Mouse (Mus musculus) limb, embryonic 15.5 days (tissue): ENCODE measurements at regions not wholly inside any gene's neighbourhood (a gene's known extent, or its start where the extent isn't known, plus 50 kb on each side); places are given as distances from the start of the nearest gene placed in this dataset.

ENCODE experiments used
- ATAC-seq: fragments of 200-750 bp; cut with Nextera tagmentation; 2 replicates; pipeline ENCODE4 v1.8.0; 2017; ENCODE audit warnings: low read depth, moderate TSS enrichment; ENCODE audit not compliant: insufficient number of reproducible peaks, low FRiP score, low TSS enrichment
- H3K27ac ChIP-seq: fragments of 300-500 bp; sonication (generic); 2 replicates; pipeline ENCODE4 v1.5.1; 2015; ENCODE audit warnings: moderate library complexity, mild to moderate bottlenecking, inconsistent platforms
- H3K27me3 ChIP-seq: fragments of 300-500 bp; sonication (generic); 2 replicates; pipeline ENCODE4 v1.6.1; 2015; ENCODE audit warnings: inconsistent platforms
- H3K36me3 ChIP-seq: fragments of 300-500 bp; sonication (generic); 2 replicates; pipeline ENCODE4 v1.6.1; 2015; ENCODE audit warnings: inconsistent platforms
- H3K4me1 ChIP-seq: fragments of 300-500 bp; sonication (generic); 2 replicates; pipeline ENCODE4 v1.6.1; 2015; ENCODE audit warnings: inconsistent platforms
- H3K4me2 ChIP-seq: fragments of 300-500 bp; sonication (generic); 2 replicates; pipeline ENCODE4 v1.6.1; 2015; ENCODE audit warnings: mild to moderate bottlenecking, inconsistent platforms
- H3K4me3 ChIP-seq: fragments of 300-500 bp; sonication (generic); 2 replicates; pipeline ENCODE4 v1.5.1; 2015; ENCODE audit warnings: mild to moderate bottlenecking, inconsistent platforms
- H3K9ac ChIP-seq: fragments of 300-500 bp; sonication (generic); 2 replicates; pipeline ENCODE4 v1.6.1; 2015; ENCODE audit warnings: inconsistent platforms
- H3K9me3 ChIP-seq: fragments of 300-500 bp; sonication (generic); 2 replicates; pipeline ENCODE4 v1.6.1; 2016; ENCODE audit warnings: inconsistent platforms
- WGBS: fragments of 180-500 bp; shearing (Covaris S2); methylation state at CpG from one replicate; pipeline ENCODE4 v1.1.7; 2015; 5-methylcytosine and 5-hydroxymethylcytosine counted together

- Histone ChIP-seq H3K27me3 (no peaks in the 10 kb centered on the region), H3K9ac (no peak overlapping the region), H3K9me3 (no peaks in the 10 kb centered on the region), H3K4me2 (no peak overlapping the region), H3K36me3 (no peaks in the 10 kb centered on the region), H3K4me3 (no peak overlapping the region), H3K27ac (no peak overlapping the region), H3K4me1 (no peaks in the 10 kb centered on the region)
- WGBS, result 30% methylated on average over 5 of the region's 5 CpGs
- ATAC-seq, result no peak
Observed at GRCm38 (mm10) chr8:46898697-46899445, 87.8 kb upstream of the Enpp6 start.

- no peak overlapping the region for H3K9ac ChIP-seq
- no peak overlapping the region for H3K27ac ChIP-seq
- H3K9me3 ChIP-seq, result no peaks in the 10 kb centered on the region
- no peaks in the 10 kb centered on the region for H3K36me3 ChIP-seq
- WGBS, result 80% methylated on average over 4 of the region's 4 CpGs
- no peak for ATAC-seq
- H3K4me3 ChIP-seq, result no peak overlapping the region
- H3K4me2 ChIP-seq, result no peak overlapping the region
- no peaks in the 10 kb centered on the region for H3K4me1 ChIP-seq
- H3K27me3 ChIP-seq, result no peaks in the 10 kb centered on the region
Observed at GRCm38 (mm10) chr8:46900826-46901225, 85.9 kb upstream of the Enpp6 start.

- H3K4me1 ChIP-seq, result no peaks in the 10 kb centered on the region
- 71% methylated on average over 3 of the region's 3 CpGs for WGBS
- no peaks in the 10 kb centered on the region for H3K27me3 ChIP-seq
- H3K4me2 ChIP-seq, result no peak overlapping the region
- ATAC-seq, result no peak
- H3K9ac ChIP-seq, result no peak overlapping the region
- no peak overlapping the region for H3K27ac ChIP-seq
- H3K36me3 ChIP-seq, result no peaks in the 10 kb centered on the region
- no peaks in the 10 kb centered on the region for H3K9me3 ChIP-seq
- H3K4me3 ChIP-seq, result no peak overlapping the region
Observed at GRCm38 (mm10) chr8:46904731-46905130, 82.0 kb upstream of the Enpp6 start.

- no peaks in the 10 kb centered on the region for H3K27me3 ChIP-seq
- no peak overlapping the region for H3K27ac ChIP-seq
- no peak overlapping the region for H3K9ac ChIP-seq
- H3K4me2 ChIP-seq, result no peak overlapping the region
- 68% methylated on average over 11 of the region's 11 CpGs for WGBS
- ATAC-seq, result no peak
- H3K36me3 ChIP-seq, result no peaks in the 10 kb centered on the region
- no peaks in the 10 kb centered on the region for H3K9me3 ChIP-seq
- H3K4me3 ChIP-seq, result no peak overlapping the region
- H3K4me1 ChIP-seq, result no peaks in the 10 kb centered on the region
Observed at GRCm38 (mm10) chr8:46907390-46907789, 79.3 kb upstream of the Enpp6 start.

GRCm38 (mm10) chr8:46908186-46908585 is 78.5 kb upstream of the Enpp6 start:
- Histone ChIP-seq H3K9ac (no peak overlapping the region), H3K4me3 (no peak overlapping the region), H3K27me3 (no peaks in the 10 kb centered on the region), H3K9me3 (no peaks in the 10 kb centered on the region), H3K4me2 (no peak overlapping the region), H3K4me1 (no peaks in the 10 kb centered on the region), H3K27ac (no peak overlapping the region), H3K36me3 (no peaks in the 10 kb centered on the region)
- WGBS, result 57% methylated on average over 4 of the region's 4 CpGs
- ATAC-seq, result no peak

- Histone ChIP-seq H3K27ac (no peak overlapping the region), H3K4me1 (no peaks in the 10 kb centered on the region), H3K36me3 (no peaks in the 10 kb centered on the region), H3K9ac (no peak overlapping the region), H3K9me3 (no peaks in the 10 kb centered on the region), H3K27me3 (no peaks in the 10 kb centered on the region), H3K4me2 (no peak overlapping the region), H3K4me3 (no peak overlapping the region)
- 39% methylated on average over 5 of the region's 5 CpGs for WGBS
- no peak for ATAC-seq
Observed at GRCm38 (mm10) chr8:46913956-46914355, 72.7 kb upstream of the Enpp6 start.

GRCm38 (mm10) chr8:46920071-46920470 is 66.6 kb upstream of the Enpp6 start:
- 23% methylated on average over 3 of the region's 3 CpGs for WGBS
- Histone ChIP-seq H3K9me3 (no peaks in the 10 kb centered on the region), H3K27ac (no peak overlapping the region), H3K4me1 (no peaks in the 10 kb centered on the region), H3K36me3 (no peaks in the 10 kb centered on the region), H3K4me2 (no peak overlapping the region), H3K9ac (no peak overlapping the region), H3K27me3 (no peaks in the 10 kb centered on the region), H3K4me3 (no peak overlapping the region)
- no peak for ATAC-seq

- no peak for ATAC-seq
- Histone ChIP-seq H3K9ac (no peak overlapping the region), H3K4me3 (no peak overlapping the region), H3K27ac (no peak overlapping the region), H3K4me2 (no peak overlapping the region), H3K27me3 (no peaks in the 10 kb centered on the region), H3K4me1 (peaks cover 4% of the 10 kb centered on the region; the same call in 1 of the 2 replicates), H3K9me3 (no peaks in the 10 kb centered on the region), H3K36me3 (no peaks in the 10 kb centered on the region)
- 91% methylated on average over 11 of the region's 11 CpGs for WGBS
Observed at GRCm38 (mm10) chr8:46921075-46921474, 65.6 kb upstream of the Enpp6 start.

GRCm38 (mm10) chr8:46921585-46921984 is 65.1 kb upstream of the Enpp6 start:
- no peak for ATAC-seq
- Histone ChIP-seq H3K9ac (no peak overlapping the region), H3K27ac (no peak overlapping the region), H3K4me2 (no peak overlapping the region), H3K36me3 (no peaks in the 10 kb centered on the region), H3K4me1 (peaks cover 4% of the 10 kb centered on the region; the same call in 1 of the 2 replicates), H3K9me3 (no peaks in the 10 kb centered on the region), H3K4me3 (no peak overlapping the region), H3K27me3 (no peaks in the 10 kb centered on the region)
- 87% methylated on average over 7 of the region's 7 CpGs for WGBS

- Histone ChIP-seq H3K9ac (no peak overlapping the region), H3K36me3 (no peaks in the 10 kb centered on the region), H3K4me2 (no peak overlapping the region), H3K4me3 (no peak overlapping the region), H3K27ac (no peak overlapping the region), H3K4me1 (peaks cover 16% of the 10 kb centered on the region), H3K9me3 (no peaks in the 10 kb centered on the region), H3K27me3 (no peaks in the 10 kb centered on the region)
- ATAC-seq, result no peak
- 54% methylated on average over 13 of the region's 13 CpGs for WGBS
Observed at GRCm38 (mm10) chr8:46924787-46925548, 61.7 kb upstream of the Enpp6 start.

- Histone ChIP-seq H3K9me3 (no peaks in the 10 kb centered on the region), H3K27me3 (no peaks in the 10 kb centered on the region), H3K4me3 (no peak overlapping the region), H3K4me2 (no peak overlapping the region), H3K9ac (no peak overlapping the region), H3K4me1 (peaks cover 16% of the 10 kb centered on the region), H3K27ac (no peak overlapping the region), H3K36me3 (no peaks in the 10 kb centered on the region)
- WGBS, result 71% methylated on average over 6 of the region's 6 CpGs
- no peak for ATAC-seq
Observed at GRCm38 (mm10) chr8:46928718-46929117, 58.0 kb upstream of the Enpp6 start.

- no peak overlapping the region for H3K9ac ChIP-seq
- 0 out of 2 replicates have a peak overlapping the region, but pooled peaks have one; percentile 44 for H3K27ac ChIP-seq
- H3K4me3 ChIP-seq, result no peak overlapping the region
- H3K36me3 ChIP-seq, result no peaks in the 10 kb centered on the region
- 68% methylated on average over 6 of the region's 6 CpGs for WGBS
- no peaks in the 10 kb centered on the region for H3K9me3 ChIP-seq
- peaks cover 16% of the 10 kb centered on the region for H3K4me1 ChIP-seq
- no peaks in the 10 kb centered on the region for H3K27me3 ChIP-seq
- no peak for ATAC-seq
- no peak overlapping the region for H3K4me2 ChIP-seq
Observed at GRCm38 (mm10) chr8:46929678-46930077, 57.0 kb upstream of the Enpp6 start.
